12 mouse cellular contexts compared by ENCODE assay signal in genomic region chr12:8291157-8291853, GRCm38 (mm10). TPM values are rescaled to one million over a fixed set of nuclear protein-coding genes. Genes with fewer than 3 reads are reported as not detected.
DNase-seq lines count a peak whose midpoint lies in the region; ATAC-seq and TF ChIP-seq lines count a peak whose summit lies in the region.
"Had no signal": no experiment of that assay in that cellular context is flagged by ENCODE, and none has a peak within 500 bp of the region (broad histone marks: within the 10 kb centered on the region; RNA-seq: fewer than 3 reads in every experiment).

No protein-coding gene starts in this region.

- no peak overlapping the region for H3K4me3 ChIP-seq in lung, embryonic 14.5 days (ENCODE audit: low read depth, low read length)
- H3K4me3 ChIP-seq in forebrain, embryonic 16.5 days (replicated peaks; ENCODE audit: low read length) = no peak overlapping the region; the same call in 1 of the 2 replicates
- H3K4me3 ChIP-seq in neural tube, embryonic 14.5 days (ENCODE audit: low read depth, low read length) = no peak overlapping the region
- H3K4me3 ChIP-seq: embryonic facial prominence, embryonic 12.5 days had no signal

- H3K9ac ChIP-seq in lung, embryonic 14.5 days = no peak overlapping the region
- H3K9ac ChIP-seq in forebrain, embryonic 16.5 days (replicated peaks; ENCODE audit: low read depth, low read length) = no peak overlapping the region
- H3K9ac ChIP-seq in neural tube, embryonic 14.5 days (replicated peaks; ENCODE audit: low read depth, low read length) = no peak overlapping the region
- H3K9ac ChIP-seq: embryonic facial prominence, embryonic 12.5 days had no signal

- no peaks in the 10 kb centered on the region for H3K4me1 ChIP-seq in lung, embryonic 14.5 days (ENCODE audit: insufficient read depth)
- peaks cover 8% of the 10 kb centered on the region for H3K4me1 ChIP-seq in forebrain, embryonic 16.5 days (replicated peaks; ENCODE audit: control insufficient read depth, insufficient read depth, low read length)
- H3K4me1 ChIP-seq in neural tube, embryonic 14.5 days (ENCODE audit: control insufficient read depth, insufficient read depth, low read length) = no peaks in the 10 kb centered on the region

- no peak for ATAC-seq in lung, embryonic 14.5 days (ENCODE audit: insufficient read depth)
- ATAC-seq in forebrain, embryonic 16.5 days = peak; percentile 70
- peak; percentile 52; the same call in 1 of the 2 replicates for ATAC-seq in neural tube, embryonic 14.5 days (ENCODE audit: low read depth)
- ATAC-seq: intestine, postnatal 0 days had no signal

- no peak for TF ChIP-seq CTCF in lung, embryonic 14.5 days (IDR thresholded peaks at IDR 0.05; ENCODE audit: low read depth)

- peaks cover 8% of the 10 kb centered on the region; the same call in 1 of the 2 replicates for H3K27me3 ChIP-seq in lung, embryonic 14.5 days (ENCODE audit: insufficient read depth, low read length)
- H3K27me3 ChIP-seq in forebrain, embryonic 16.5 days (replicated peaks; ENCODE audit: control insufficient read depth, insufficient read depth, low read length) = peaks cover 8% of the 10 kb centered on the region
- peaks cover 13% of the 10 kb centered on the region for H3K27me3 ChIP-seq in neural tube, embryonic 14.5 days (ENCODE audit: control insufficient read depth, insufficient read depth, low read length)

- no peaks in the 10 kb centered on the region for H3K9me3 ChIP-seq in lung, embryonic 14.5 days (ENCODE audit: low read depth, low read length)
- H3K9me3 ChIP-seq in forebrain, embryonic 16.5 days (ENCODE audit: control insufficient read depth, low read length) = no peaks in the 10 kb centered on the region
- no peaks in the 10 kb centered on the region for H3K9me3 ChIP-seq in neural tube, embryonic 14.5 days (ENCODE audit: control insufficient read depth, low read length)
- H3K9me3 ChIP-seq: embryonic facial prominence, embryonic 12.5 days; G1E had no signal

- 63% methylated on average over 15 of the region's 15 CpGs for WGBS in lung, embryonic 14.5 days
- 26% methylated on average over 15 of the region's 15 CpGs for WGBS in forebrain, embryonic 16.5 days
- WGBS in neural tube, embryonic 14.5 days = 48% methylated on average over 15 of the region's 15 CpGs

- H3K4me2 ChIP-seq in lung, embryonic 14.5 days = no peak overlapping the region
- H3K4me2 ChIP-seq in forebrain, embryonic 16.5 days (ENCODE audit: low read length) = peak overlapping the region; percentile 43
- no peak overlapping the region for H3K4me2 ChIP-seq in neural tube, embryonic 14.5 days (ENCODE audit: low read depth, low read length)
- H3K4me2 ChIP-seq: embryonic facial prominence, embryonic 12.5 days had no signal

- peak; percentile 21 for DNase-seq in lung, embryonic 14.5 days
- no peak for DNase-seq in lung, postnatal 25 days (ENCODE audit: low spot score)
- DNase-seq in cerebellum, postnatal 10 days = peak; percentile 89
- DNase-seq in spleen, postnatal 14 days (ENCODE audit: low spot score in 2 of 2) = no peak
- DNase-seq in urinary bladder, adult 2 months (ENCODE audit: low spot score) = no peak
- DNase-seq: adrenal gland, adult 2 months; lung, adult 18-20 months had no signal

- H3K36me3 ChIP-seq in lung, embryonic 14.5 days (ENCODE audit: insufficient read depth) = no peaks in the 10 kb centered on the region
- no peaks in the 10 kb centered on the region for H3K36me3 ChIP-seq in forebrain, embryonic 16.5 days (ENCODE audit: control insufficient read depth, insufficient read depth)
- no peaks in the 10 kb centered on the region for H3K36me3 ChIP-seq in neural tube, embryonic 14.5 days (ENCODE audit: control insufficient read depth, insufficient read depth, low read length)
- H3K36me3 ChIP-seq: G1E had no signal

- H3K27ac ChIP-seq in lung, embryonic 14.5 days (ENCODE audit: low read depth) = no peak overlapping the region
- no peak overlapping the region for H3K27ac ChIP-seq in forebrain, embryonic 16.5 days (ENCODE audit: low read length)
- H3K27ac ChIP-seq in neural tube, embryonic 14.5 days (ENCODE audit: low read depth, low read length) = no peak overlapping the region
- H3K27ac ChIP-seq: embryonic facial prominence, embryonic 12.5 days had no signal

RNA-seq across cellular contexts. Expression of gene Gdf7, which starts 10.4 kb away (rescaled TPM):
- polyA plus RNA-seq in lung, embryonic 14.5 days (2014; fragmentation: Nextera tagmentation; extraction: Ambion mirVana) = not detected in 2 replicates
- not detected in 2 replicates for polyA plus RNA-seq in forebrain, embryonic 16.5 days (2015; fragmentation: Nextera tagmentation; extraction: Ambion mirVana)
- polyA plus RNA-seq in neural tube, embryonic 14.5 days (2014; fragmentation: Nextera tagmentation; extraction: Ambion mirVana) = 0.43 TPM in 1 of 2 replicates, not detected in the other
- 0.06 TPM in 1 of 2 replicates, not detected in the other for polyA plus RNA-seq in urinary bladder, adult 2 months (2012; rRNA removed)
- polyA plus RNA-seq: G1E; intestine, postnatal 0 days had no signal

RNA-seq across cellular contexts. Expression of gene Hs1bp3, which starts 21.9 kb away (rescaled TPM):
- polyA plus RNA-seq in lung, embryonic 14.5 days (2014; fragmentation: Nextera tagmentation; extraction: Ambion mirVana) = 11.2 and 11.5 TPM in 2 replicates
- 11.1 and 12.3 TPM in 2 replicates for polyA plus RNA-seq in forebrain, embryonic 16.5 days (2015; fragmentation: Nextera tagmentation; extraction: Ambion mirVana)
- 6.0 and 6.2 TPM in 2 replicates for polyA plus RNA-seq in neural tube, embryonic 14.5 days (2014; fragmentation: Nextera tagmentation; extraction: Ambion mirVana)
- polyA plus RNA-seq in urinary bladder, adult 2 months (2012; rRNA removed) = 16.7 and 19.7 TPM in 2 replicates

Comparison
In these comparisons a context has a peak if more than half of its experiments do, and no peak if none do; other contexts are left out.
1. DNase-seq: peak in lung, embryonic 14.5 days (single experiment) and cerebellum, postnatal 10 days (2 of 2); none in lung, postnatal 25 days (single experiment), spleen, postnatal 14 days (0 of 2) and urinary bladder, adult 2 months (single experiment).